Mouse (Mus musculus): Measurements from ENCODE around the gene Cdc42se2. TPM values are rescaled to one million over a fixed set of nuclear protein-coding genes. Genes with fewer than 3 reads are reported as not detected.

Gene Cdc42se2
- polyA plus RNA-seq, 1 experiment from 2014 or later, result 32.3 TPM

- no peaks in the 10 kb centered on the region for H3K36me3 ChIP-seq (ENCODE audit: control insufficient read depth, insufficient read depth, low read length)
- ATAC-seq (ENCODE audit: low FRiP score, low TSS enrichment), result no peak
- no peak overlapping the region for H3K27ac ChIP-seq (replicated peaks)
These were observed 36.0 kb upstream of the Cdc42se2 start for GRCm38 (mm10) chr11:54823467-54823866.

GRCm38 (mm10) chr11:54819489-54819888 lies 32.0 kb upstream of the Cdc42se2 start:
- Histone ChIP-seq H3K9me3 (ENCODE audit: control insufficient read depth, low read length) (no peaks in the 10 kb centered on the region), H3K27me3 (ENCODE audit: control insufficient read depth, insufficient read depth, low read length) (no peaks in the 10 kb centered on the region), H3K27ac (replicated peaks) (no peak overlapping the region), H3K4me2 (replicated peaks; ENCODE audit: low read depth) (no peak overlapping the region), H3K36me3 (ENCODE audit: control insufficient read depth, insufficient read depth, low read length) (no peaks in the 10 kb centered on the region), H3K9ac (ENCODE audit: low read length) (no peak overlapping the region), H3K4me3 (ENCODE audit: low read depth, low read length) (no peak overlapping the region), H3K4me1 (replicated peaks; ENCODE audit: control insufficient read depth, insufficient read depth) (no peaks in the 10 kb centered on the region)
- DNase-seq (ENCODE audit: low spot score) (no peak), ATAC-seq (ENCODE audit: low FRiP score, low TSS enrichment) (no peak)
- 61% methylated on average over 7 of the region's 7 CpGs for WGBS
- TF ChIP-seq EP300 (optimal IDR thresholded peaks at IDR 0.05), result no peak
- TF ChIP-seq CTCF (IDR thresholded peaks at IDR 0.05; ENCODE audit: low read depth), result no peak

More at GRCm38 (mm10) chr11:54823467-54823866, 36.0 kb upstream of the Cdc42se2 start:
- H3K4me3 ChIP-seq (ENCODE audit: low read depth, low read length), result no peak overlapping the region
- no peaks in the 10 kb centered on the region for H3K27me3 ChIP-seq (ENCODE audit: control insufficient read depth, insufficient read depth, low read length)
- TF ChIP-seq EP300 (optimal IDR thresholded peaks at IDR 0.05), result no peak
- no peak for TF ChIP-seq CTCF (IDR thresholded peaks at IDR 0.05; ENCODE audit: low read depth)
- H3K4me1 ChIP-seq (replicated peaks; ENCODE audit: control insufficient read depth, insufficient read depth), result no peaks in the 10 kb centered on the region
- 61% methylated on average over 4 of the region's 4 CpGs for WGBS
- H3K9me3 ChIP-seq (ENCODE audit: control insufficient read depth, low read length), result no peaks in the 10 kb centered on the region
- DNase-seq (ENCODE audit: low spot score), result no peak
- no peak overlapping the region for H3K9ac ChIP-seq (ENCODE audit: low read length)
- no peak overlapping the region for H3K4me2 ChIP-seq (replicated peaks; ENCODE audit: low read depth)

- no peak for TF ChIP-seq EP300 (optimal IDR thresholded peaks at IDR 0.05)
- TF ChIP-seq CTCF (IDR thresholded peaks at IDR 0.05; ENCODE audit: low read depth), result no peak
- no peak for ATAC-seq (ENCODE audit: low FRiP score, low TSS enrichment)
- WGBS, result 48% methylated on average over 4 of the region's 4 CpGs
These were observed 30.0 kb upstream of the Cdc42se2 start for GRCm38 (mm10) chr11:54817449-54817848.

GRCm38 (mm10) chr11:54815659-54816058 lies 28.2 kb upstream of the Cdc42se2 start:
- Histone ChIP-seq H3K9ac (ENCODE audit: low read length) (no peak overlapping the region), H3K36me3 (ENCODE audit: control insufficient read depth, insufficient read depth, low read length) (no peaks in the 10 kb centered on the region), H3K27ac (replicated peaks) (no peak overlapping the region), H3K4me1 (replicated peaks; ENCODE audit: control insufficient read depth, insufficient read depth) (no peaks in the 10 kb centered on the region), H3K4me2 (replicated peaks; ENCODE audit: low read depth) (no peak overlapping the region), H3K4me3 (ENCODE audit: low read depth, low read length) (no peak overlapping the region), H3K27me3 (ENCODE audit: control insufficient read depth, insufficient read depth, low read length) (no peaks in the 10 kb centered on the region), H3K9me3 (ENCODE audit: control insufficient read depth, low read length) (no peaks in the 10 kb centered on the region)
- TF ChIP-seq EP300 (optimal IDR thresholded peaks at IDR 0.05), result no peak
- no peak for ATAC-seq (ENCODE audit: low FRiP score, low TSS enrichment)
- no peak for DNase-seq (ENCODE audit: low spot score)

More at GRCm38 (mm10) chr11:54817449-54817848, 30.0 kb upstream of the Cdc42se2 start:
- Histone ChIP-seq H3K36me3 (ENCODE audit: control insufficient read depth, insufficient read depth, low read length) (no peaks in the 10 kb centered on the region), H3K4me3 (ENCODE audit: low read depth, low read length) (no peak overlapping the region), H3K9me3 (ENCODE audit: control insufficient read depth, low read length) (no peaks in the 10 kb centered on the region), H3K27ac (replicated peaks) (no peak overlapping the region), H3K9ac (ENCODE audit: low read length) (no peak overlapping the region), H3K27me3 (ENCODE audit: control insufficient read depth, insufficient read depth, low read length) (no peaks in the 10 kb centered on the region), H3K4me2 (replicated peaks; ENCODE audit: low read depth) (no peak overlapping the region), H3K4me1 (replicated peaks; ENCODE audit: control insufficient read depth, insufficient read depth) (no peaks in the 10 kb centered on the region)
- DNase-seq (ENCODE audit: low spot score), result no peak

- DNase-seq (ENCODE audit: low spot score) (no peak), ATAC-seq (ENCODE audit: low FRiP score, low TSS enrichment) (no peak)
- no peak overlapping the region for H3K4me2 ChIP-seq (replicated peaks; ENCODE audit: low read depth)
- no peak overlapping the region for H3K9ac ChIP-seq (ENCODE audit: low read length)
- no peak overlapping the region for H3K27ac ChIP-seq (replicated peaks)
- no peaks in the 10 kb centered on the region for H3K4me1 ChIP-seq (replicated peaks; ENCODE audit: control insufficient read depth, insufficient read depth)
- no peaks in the 10 kb centered on the region for H3K9me3 ChIP-seq (ENCODE audit: control insufficient read depth, low read length)
- no peak overlapping the region for H3K4me3 ChIP-seq (ENCODE audit: low read depth, low read length)
- H3K27me3 ChIP-seq (ENCODE audit: control insufficient read depth, insufficient read depth, low read length), result no peaks in the 10 kb centered on the region
- TF ChIP-seq CTCF (IDR thresholded peaks at IDR 0.05; ENCODE audit: low read depth) (no peak), EP300 (optimal IDR thresholded peaks at IDR 0.05) (no peak)
- WGBS, result 51% methylated on average over 8 of the region's 8 CpGs
- H3K36me3 ChIP-seq (ENCODE audit: control insufficient read depth, insufficient read depth, low read length), result no peaks in the 10 kb centered on the region
These were observed 25.5 kb upstream of the Cdc42se2 start for GRCm38 (mm10) chr11:54812812-54813516.

- H3K9me3 ChIP-seq (ENCODE audit: control insufficient read depth, low read length), result no peaks in the 10 kb centered on the region
- DNase-seq (ENCODE audit: low spot score) (no peak), ATAC-seq (ENCODE audit: low FRiP score, low TSS enrichment) (no peak)
- no peak overlapping the region for H3K9ac ChIP-seq (ENCODE audit: low read length)
- no peak overlapping the region for H3K27ac ChIP-seq (replicated peaks)
- no peak overlapping the region for H3K4me3 ChIP-seq (ENCODE audit: low read depth, low read length)
- no peaks in the 10 kb centered on the region for H3K36me3 ChIP-seq (ENCODE audit: control insufficient read depth, insufficient read depth, low read length)
- no peaks in the 10 kb centered on the region for H3K4me1 ChIP-seq (replicated peaks; ENCODE audit: control insufficient read depth, insufficient read depth)
- 66% methylated on average over 4 of the region's 4 CpGs for WGBS
- no peaks in the 10 kb centered on the region for H3K27me3 ChIP-seq (ENCODE audit: control insufficient read depth, insufficient read depth, low read length)
- no peak overlapping the region for H3K4me2 ChIP-seq (replicated peaks; ENCODE audit: low read depth)
- TF ChIP-seq CTCF (IDR thresholded peaks at IDR 0.05; ENCODE audit: low read depth), result no peak
- no peak for TF ChIP-seq EP300 (optimal IDR thresholded peaks at IDR 0.05)
These were observed 24.8 kb upstream of the Cdc42se2 start for GRCm38 (mm10) chr11:54812314-54812713.

Measured in stomach, postnatal 0 days (tissue).